Mouse (Mus musculus) embryonic facial prominence, embryonic 15.5 days (tissue): Measurements from ENCODE around the gene Exoc6. TPM values are rescaled to one million over a fixed set of nuclear protein-coding genes. Genes with fewer than 3 reads are reported as not detected.

Source experiments
- ATAC-seq: fragments of 200-750 bp; cut with Nextera tagmentation; 2 replicates; pipeline ENCODE4 v1.8.0; 2017; ENCODE audit warnings: low read depth, moderate TSS enrichment; ENCODE audit not compliant: insufficient number of reproducible peaks, low FRiP score, low TSS enrichment
- H3K27ac ChIP-seq: fragments of 300-500 bp; sonication (generic); replicated peaks from 2 replicates; pipeline ENCODE4 v1.5.1; 2015; ENCODE audit warnings: mild to moderate bottlenecking, inconsistent platforms
- H3K27me3 ChIP-seq: fragments of 300-500 bp; sonication (generic); 2 replicates; pipeline ENCODE4 v1.6.1; 2015; ENCODE audit warnings: inconsistent platforms
- H3K36me3 ChIP-seq: fragments of 300-500 bp; sonication (generic); 2 replicates; pipeline ENCODE4 v1.6.1; 2015; ENCODE audit warnings: mild to moderate bottlenecking, inconsistent platforms
- H3K4me1 ChIP-seq: fragments of 300-500 bp; sonication (generic); 2 replicates; pipeline ENCODE4 v1.6.1; 2015; ENCODE audit warnings: inconsistent platforms
- H3K4me2 ChIP-seq: fragments of 300-500 bp; sonication (generic); replicated peaks from 2 replicates; pipeline ENCODE4 v1.6.1; 2015; ENCODE audit warnings: mild to moderate bottlenecking, inconsistent platforms
- H3K4me3 ChIP-seq: fragments of 300-500 bp; sonication (generic); replicated peaks from 2 replicates; pipeline ENCODE4 v1.5.1; 2015; ENCODE audit warnings: mild to moderate bottlenecking, inconsistent platforms
- H3K9ac ChIP-seq: fragments of 300-500 bp; sonication (generic); 2 replicates; pipeline ENCODE4 v1.6.1; 2015; ENCODE audit warnings: inconsistent platforms
- H3K9me3 ChIP-seq: fragments of 300-500 bp; sonication (generic); replicated peaks from 2 replicates; pipeline ENCODE4 v1.6.1; 2016; ENCODE audit warnings: inconsistent platforms
- WGBS: fragments of 180-500 bp; shearing (Covaris S2); methylation state at CpG from one replicate; pipeline ENCODE4 v1.1.7; 2015; 5-methylcytosine and 5-hydroxymethylcytosine counted together
- polyA plus RNA-seq: library from polyadenylated mRNA; unstranded; fragments of >200 nt; fragmentation: Nextera tagmentation; extraction: Ambion mirVana; gene quantifications from 2 replicates; pipeline ENCODE4 v1.2.1, GENCODE M21; 2015

Exoc6 gene
- 6.7 and 7.8 TPM in 2 replicates for polyA plus RNA-seq

DNA sequence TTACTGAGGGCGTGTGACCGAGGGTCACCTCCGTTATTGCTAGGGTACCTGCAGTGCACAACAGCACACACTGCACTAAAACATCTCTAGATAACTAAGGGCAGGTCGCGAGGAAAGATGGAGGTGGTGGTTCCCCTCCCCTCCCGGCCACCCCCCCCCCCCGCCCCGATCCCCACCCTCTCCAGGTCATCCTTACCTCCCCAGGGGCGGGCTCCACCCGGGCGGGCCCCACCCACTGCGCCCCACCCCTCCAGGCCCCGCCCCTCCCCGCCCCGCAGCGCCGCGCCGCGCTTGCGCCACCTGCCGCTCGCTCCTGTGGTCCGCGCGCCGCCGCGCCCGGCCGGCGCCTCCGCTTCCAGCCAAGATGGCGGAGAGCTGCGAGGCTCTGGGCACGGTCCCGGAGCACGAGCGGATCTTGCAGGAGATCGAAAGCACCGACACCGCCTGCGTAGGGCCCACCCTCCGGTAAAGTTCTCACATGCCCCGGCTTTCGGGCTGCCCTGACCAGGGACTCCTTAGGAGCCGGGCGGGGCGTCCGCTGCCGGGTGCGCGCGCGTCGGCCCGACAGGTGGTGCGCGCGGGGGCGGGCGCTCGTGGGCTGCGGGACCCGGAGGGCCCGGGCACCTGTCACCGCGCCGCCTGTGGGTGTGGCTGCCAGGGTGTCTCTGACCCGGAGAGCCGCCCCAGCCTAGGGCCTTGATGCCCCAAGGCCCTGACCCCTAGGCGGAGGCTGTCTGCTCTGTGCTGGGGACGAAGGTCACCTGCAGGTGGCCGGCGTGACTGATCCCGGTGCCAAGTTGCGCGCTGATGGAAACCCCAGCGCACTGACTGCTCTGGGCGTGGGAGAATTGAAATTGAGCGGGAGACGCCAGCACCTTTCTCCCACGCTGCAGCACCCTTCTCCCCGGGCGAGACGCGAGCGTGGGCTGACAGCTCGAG, at the start of gene Exoc6:
TSS of gene Exoc6 (plus strand) at position 318 of the 939 bp plus-strand sequence.
- peak within 1 kb of the TSS; percentile 100 for H3K4me2 ChIP-seq
- peaks cover 18% of the 10 kb centered on the region; the same call in 1 of the 2 replicates for H3K27me3 ChIP-seq
- no peak within 1 kb of the TSS for H3K27ac ChIP-seq
- H3K4me1 ChIP-seq = peaks cover 8% of the 10 kb centered on the region
- H3K9ac ChIP-seq = peak within 1 kb of the TSS; percentile 21
- WGBS = under 1% methylated on average over 72 of the region's 89 CpGs
- H3K9me3 ChIP-seq = no peaks in the 10 kb centered on the region
- peak; percentile 87 for ATAC-seq
- H3K36me3 ChIP-seq = no peaks in the 10 kb centered on the region
- peak within 1 kb of the TSS; percentile 61 for H3K4me3 ChIP-seq

DNA sequence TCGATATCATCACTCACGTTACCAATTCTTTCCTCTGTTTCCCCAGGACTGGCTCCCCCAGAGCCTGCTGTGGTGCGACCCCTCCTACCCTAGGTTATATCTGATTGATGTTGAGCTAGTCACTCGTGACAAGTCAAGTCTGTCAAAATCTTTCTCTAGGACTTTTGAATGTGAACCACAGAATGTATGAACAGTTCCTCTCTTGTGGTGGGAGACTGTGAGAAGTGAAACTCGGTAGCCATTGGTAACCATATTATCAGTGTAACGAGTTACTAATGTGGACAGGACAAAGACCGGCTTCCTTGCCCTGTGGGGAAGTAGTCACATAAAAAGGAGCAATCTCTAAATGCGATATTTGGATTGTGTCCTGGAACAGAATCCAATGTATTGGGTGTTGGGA, 47.2 kb upstream of the Exoc6 start:
- no peaks in the 10 kb centered on the region for H3K9me3 ChIP-seq
- H3K4me1 ChIP-seq = no peaks in the 10 kb centered on the region
- WGBS = 85% methylated on average over 8 of the region's 8 CpGs
- H3K36me3 ChIP-seq = no peaks in the 10 kb centered on the region
- H3K27me3 ChIP-seq = no peaks in the 10 kb centered on the region; the same call in 1 of the 2 replicates
- H3K4me2 ChIP-seq = no peak overlapping the region
- no peak overlapping the region for H3K4me3 ChIP-seq
- no peak overlapping the region for H3K27ac ChIP-seq
- no peak overlapping the region for H3K9ac ChIP-seq
- ATAC-seq = no peak

DNA sequence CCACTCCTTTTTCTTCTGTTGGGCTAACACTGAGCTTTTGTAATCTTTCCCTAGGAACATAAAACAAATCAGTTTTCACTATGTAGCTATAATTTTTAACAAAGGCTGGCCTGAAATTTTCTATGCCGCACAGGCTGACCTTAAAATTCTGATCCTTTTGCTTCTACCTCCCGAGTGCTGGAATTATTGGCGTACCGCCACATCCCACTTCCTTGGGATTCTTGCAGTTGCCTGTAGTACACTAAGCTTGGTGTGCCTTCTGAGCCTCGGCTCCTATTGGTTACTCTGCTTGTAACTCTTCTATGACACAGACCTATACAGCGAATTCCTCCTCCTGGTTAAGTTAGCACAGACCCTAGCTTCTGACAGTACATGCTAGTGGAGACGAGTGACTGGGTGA, 44.2 kb upstream of the Exoc6 start:
- Histone ChIP-seq H3K27ac (no peak overlapping the region), H3K9ac (no peak overlapping the region), H3K4me3 (no peak overlapping the region), H3K9me3 (no peaks in the 10 kb centered on the region), H3K4me2 (no peak overlapping the region), H3K36me3 (no peaks in the 10 kb centered on the region), H3K4me1 (no peaks in the 10 kb centered on the region), H3K27me3 (no peaks in the 10 kb centered on the region; the same call in 1 of the 2 replicates)
- ATAC-seq = no peak
- 61% methylated on average over 7 of the region's 7 CpGs for WGBS

- no peak for ATAC-seq
- Histone ChIP-seq H3K4me1 (no peaks in the 10 kb centered on the region), H3K27ac (no peak overlapping the region), H3K4me2 (no peak overlapping the region), H3K9ac (no peak overlapping the region), H3K36me3 (no peaks in the 10 kb centered on the region), H3K9me3 (no peaks in the 10 kb centered on the region), H3K27me3 (no peaks in the 10 kb centered on the region; the same call in 1 of the 2 replicates), H3K4me3 (no peak overlapping the region)
- 69% methylated on average over 5 of the region's 5 CpGs for WGBS
Measured at GRCm38 (mm10) chr19:37506614-37507013, 43.6 kb upstream of the Exoc6 start.

GRCm38 (mm10) chr19:37509725-37510124, 40.5 kb upstream of the Exoc6 start:
- Histone ChIP-seq H3K27me3 (no peaks in the 10 kb centered on the region; the same call in 1 of the 2 replicates), H3K9me3 (no peaks in the 10 kb centered on the region), H3K27ac (no peak overlapping the region), H3K4me2 (no peak overlapping the region), H3K4me3 (no peak overlapping the region), H3K36me3 (no peaks in the 10 kb centered on the region), H3K9ac (no peak overlapping the region), H3K4me1 (no peaks in the 10 kb centered on the region)
- ATAC-seq = no peak
- 14% methylated on average over 11 of the region's 11 CpGs for WGBS

DNA sequence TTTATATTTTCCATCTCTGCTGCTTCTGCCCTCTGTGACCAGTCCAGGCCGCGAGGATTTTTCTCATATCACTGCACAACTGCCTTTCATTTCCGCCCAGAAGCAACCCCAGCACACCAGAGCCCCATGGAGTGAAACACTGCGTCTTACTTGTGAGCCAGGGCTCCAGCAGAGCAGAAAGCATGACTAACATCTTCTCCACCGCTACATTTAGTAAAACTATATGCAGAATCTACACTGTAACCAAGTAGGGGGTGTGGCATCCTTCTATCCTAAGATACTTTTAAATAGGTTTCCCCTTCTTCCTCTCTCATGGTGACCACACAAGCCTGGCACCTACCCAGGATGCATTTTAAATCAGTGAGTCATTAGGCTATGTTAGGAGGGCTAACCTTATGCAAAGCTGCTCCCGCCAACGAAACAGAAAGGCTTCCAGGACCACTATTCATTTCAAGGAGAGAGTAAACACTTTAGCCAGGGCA, 35.4 kb upstream of the Exoc6 start:
- H3K27ac ChIP-seq = no peak overlapping the region
- H3K4me2 ChIP-seq = no peak overlapping the region
- H3K9me3 ChIP-seq = no peaks in the 10 kb centered on the region
- H3K4me1 ChIP-seq = no peaks in the 10 kb centered on the region
- H3K36me3 ChIP-seq = no peaks in the 10 kb centered on the region
- H3K27me3 ChIP-seq = no peaks in the 10 kb centered on the region
- WGBS = 44% methylated on average over 7 of the region's 7 CpGs
- ATAC-seq = no peak
- H3K4me3 ChIP-seq = no peak overlapping the region
- H3K9ac ChIP-seq = no peak overlapping the region

DNA sequence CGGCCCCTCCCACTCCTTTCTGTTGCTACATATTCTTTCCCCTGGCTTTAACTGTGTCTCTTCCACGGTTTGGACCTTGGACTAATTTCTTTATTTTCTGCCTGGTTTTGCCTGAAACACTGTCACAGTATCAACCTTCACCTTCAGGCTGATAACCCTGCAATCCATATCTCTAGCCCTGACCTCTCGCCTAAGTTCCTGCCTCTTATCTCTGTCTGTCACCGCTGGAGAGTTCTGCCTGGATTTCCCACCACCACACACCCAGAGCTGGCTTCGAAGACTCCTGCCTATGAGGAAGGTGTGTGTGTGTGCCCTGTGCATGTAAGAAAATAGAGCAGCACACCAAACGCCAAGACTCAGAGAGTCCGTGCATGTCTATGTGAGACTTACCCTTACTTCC, 32.8 kb upstream of the Exoc6 start:
- ATAC-seq = no peak
- H3K4me2 ChIP-seq = no peak overlapping the region
- H3K4me1 ChIP-seq = no peaks in the 10 kb centered on the region
- no peak overlapping the region for H3K9ac ChIP-seq
- WGBS = 74% methylated on average over 7 of the region's 7 CpGs
- no peaks in the 10 kb centered on the region for H3K27me3 ChIP-seq
- H3K36me3 ChIP-seq = no peaks in the 10 kb centered on the region
- H3K9me3 ChIP-seq = no peaks in the 10 kb centered on the region
- H3K4me3 ChIP-seq = no peak overlapping the region
- no peak overlapping the region for H3K27ac ChIP-seq

DNA sequence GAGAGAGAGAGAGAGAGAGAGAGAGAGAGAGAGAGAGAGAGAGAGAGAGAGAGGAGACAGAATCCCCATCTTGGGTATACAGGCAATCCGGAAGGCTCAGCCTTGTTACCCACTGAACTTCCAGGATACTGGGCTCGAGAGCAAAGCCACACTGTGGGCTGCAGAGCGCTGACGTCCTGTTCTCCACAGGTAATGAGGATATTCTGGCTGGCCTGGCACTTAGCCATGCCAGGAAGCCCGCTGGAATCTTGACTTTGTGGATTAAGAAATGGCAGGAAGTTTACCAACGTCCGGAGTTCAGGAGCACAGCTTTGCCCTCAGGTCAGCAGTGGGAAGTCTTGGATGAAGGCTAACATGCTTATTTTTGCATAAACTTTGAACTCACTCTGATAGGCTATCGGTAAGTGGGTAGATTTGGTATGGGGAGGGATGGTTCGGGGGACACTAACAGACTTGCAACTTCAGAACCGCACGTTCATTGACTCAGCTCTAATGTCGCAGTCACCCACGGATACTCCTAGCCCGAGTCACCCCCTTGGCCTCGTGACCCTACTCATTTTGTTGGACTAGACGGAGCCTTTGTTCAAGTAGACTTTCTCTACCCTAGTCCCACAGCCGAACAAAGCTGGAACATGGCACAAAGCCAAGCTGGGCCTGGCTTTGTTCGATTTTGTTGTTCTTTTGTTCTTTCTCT, 29.3 kb upstream of the Exoc6 start:
- no peak for ATAC-seq
- Histone ChIP-seq H3K4me2 (no peak overlapping the region), H3K36me3 (no peaks in the 10 kb centered on the region), H3K4me1 (no peaks in the 10 kb centered on the region), H3K4me3 (no peak overlapping the region), H3K9me3 (no peaks in the 10 kb centered on the region), H3K27ac (no peak overlapping the region), H3K9ac (no peak overlapping the region), H3K27me3 (no peaks in the 10 kb centered on the region)
- 71% methylated on average over 18 of the region's 18 CpGs for WGBS

- Histone ChIP-seq H3K27ac (no peak overlapping the region), H3K9me3 (no peaks in the 10 kb centered on the region), H3K4me1 (no peaks in the 10 kb centered on the region), H3K9ac (no peak overlapping the region), H3K4me3 (no peak overlapping the region), H3K36me3 (no peaks in the 10 kb centered on the region), H3K4me2 (no peak overlapping the region), H3K27me3 (no peaks in the 10 kb centered on the region)
- ATAC-seq = no peak
- 82% methylated on average over 2 of the region's 2 CpGs for WGBS
Measured at GRCm38 (mm10) chr19:37521434-37521781, 28.8 kb upstream of the Exoc6 start.

GRCm38 (mm10) chr19:37523280-37524062, 26.7 kb upstream of the Exoc6 start:
- Histone ChIP-seq H3K9ac (no peak overlapping the region), H3K36me3 (no peaks in the 10 kb centered on the region), H3K27ac (no peak overlapping the region), H3K4me2 (no peak overlapping the region), H3K4me1 (no peaks in the 10 kb centered on the region), H3K4me3 (no peak overlapping the region), H3K9me3 (no peaks in the 10 kb centered on the region), H3K27me3 (no peaks in the 10 kb centered on the region)
- no peak for ATAC-seq
- WGBS = 64% methylated on average over 15 of the region's 15 CpGs

- no peaks in the 10 kb centered on the region for H3K9me3 ChIP-seq
- no peak overlapping the region for H3K9ac ChIP-seq
- no peak overlapping the region for H3K27ac ChIP-seq
- 85% methylated on average over 11 of the region's 11 CpGs for whole genome bisulfite sequencing
- no peaks in the 10 kb centered on the region for H3K36me3 ChIP-seq
- H3K4me1 ChIP-seq = no peaks in the 10 kb centered on the region
- H3K4me3 ChIP-seq = no peak overlapping the region
- H3K27me3 ChIP-seq = no peaks in the 10 kb centered on the region
- ATAC-seq = no peak
- no peak overlapping the region for H3K4me2 ChIP-seq
Measured at GRCm38 (mm10) chr19:37525925-37526324, 24.3 kb upstream of the Exoc6 start.
